Mouse (Mus musculus): Measurements from ENCODE around the gene Psmd11.

Gene Psmd11

DNA sequence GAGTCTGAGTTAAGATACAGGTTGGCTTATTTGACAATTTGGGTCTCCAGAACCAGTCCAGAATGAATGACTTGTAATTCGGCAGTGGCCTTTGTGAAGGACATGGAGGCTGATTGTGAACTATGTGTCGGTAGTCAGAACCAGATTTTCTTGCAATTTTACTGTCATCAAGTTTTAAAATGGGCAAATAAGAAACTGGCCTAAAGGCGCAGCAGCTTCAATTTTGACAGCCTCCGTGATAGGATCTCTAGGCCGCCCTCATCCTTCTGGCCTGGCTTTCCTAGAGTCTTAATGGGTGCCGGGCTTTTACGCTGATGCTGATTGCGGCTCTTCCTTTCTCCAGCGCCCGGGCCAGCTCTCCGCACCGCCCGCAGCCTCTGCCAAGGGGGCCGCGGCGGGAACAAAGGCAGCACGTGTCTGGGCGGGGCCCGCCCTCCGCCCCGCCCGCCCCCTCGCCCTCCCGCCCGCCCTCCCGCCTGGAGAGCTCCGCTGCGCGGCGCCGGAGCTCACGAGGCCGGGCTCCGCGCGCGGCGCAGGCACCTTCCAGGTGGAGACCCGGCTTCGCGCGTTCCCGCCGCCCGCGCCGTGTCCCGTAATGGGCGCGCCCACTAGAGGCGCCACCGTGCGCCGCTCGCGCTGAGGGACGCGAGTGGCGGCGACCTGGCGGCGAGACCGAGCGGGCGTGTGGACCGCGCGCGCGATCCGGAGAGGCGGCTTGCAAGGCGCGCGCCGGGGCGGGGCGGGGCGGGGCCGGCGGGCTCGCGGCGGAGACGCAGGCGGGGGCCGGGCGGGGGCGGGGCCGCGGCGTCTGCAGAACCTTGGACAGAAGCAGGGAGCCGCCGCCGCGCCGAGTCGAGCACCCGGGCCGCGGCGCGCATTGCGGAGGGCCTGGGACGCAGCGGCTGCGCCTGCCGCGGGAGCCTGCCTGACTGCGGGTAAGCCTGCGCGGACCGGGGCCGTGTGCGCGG, 48.1 kb downstream of the Psmd11 start, which contains the start of gene Cdk5r1:
Gene Cdk5r1, plus strand, starts transcription at position 802 of the 968 bp plus-strand sequence.
- TF ChIP-seq GATA4 (IDR thresholded peaks at IDR 0.05; ENCODE audit: insufficient replicate concordance, low read length): no peak; the same call in 1 of the 2 replicates

DNA sequence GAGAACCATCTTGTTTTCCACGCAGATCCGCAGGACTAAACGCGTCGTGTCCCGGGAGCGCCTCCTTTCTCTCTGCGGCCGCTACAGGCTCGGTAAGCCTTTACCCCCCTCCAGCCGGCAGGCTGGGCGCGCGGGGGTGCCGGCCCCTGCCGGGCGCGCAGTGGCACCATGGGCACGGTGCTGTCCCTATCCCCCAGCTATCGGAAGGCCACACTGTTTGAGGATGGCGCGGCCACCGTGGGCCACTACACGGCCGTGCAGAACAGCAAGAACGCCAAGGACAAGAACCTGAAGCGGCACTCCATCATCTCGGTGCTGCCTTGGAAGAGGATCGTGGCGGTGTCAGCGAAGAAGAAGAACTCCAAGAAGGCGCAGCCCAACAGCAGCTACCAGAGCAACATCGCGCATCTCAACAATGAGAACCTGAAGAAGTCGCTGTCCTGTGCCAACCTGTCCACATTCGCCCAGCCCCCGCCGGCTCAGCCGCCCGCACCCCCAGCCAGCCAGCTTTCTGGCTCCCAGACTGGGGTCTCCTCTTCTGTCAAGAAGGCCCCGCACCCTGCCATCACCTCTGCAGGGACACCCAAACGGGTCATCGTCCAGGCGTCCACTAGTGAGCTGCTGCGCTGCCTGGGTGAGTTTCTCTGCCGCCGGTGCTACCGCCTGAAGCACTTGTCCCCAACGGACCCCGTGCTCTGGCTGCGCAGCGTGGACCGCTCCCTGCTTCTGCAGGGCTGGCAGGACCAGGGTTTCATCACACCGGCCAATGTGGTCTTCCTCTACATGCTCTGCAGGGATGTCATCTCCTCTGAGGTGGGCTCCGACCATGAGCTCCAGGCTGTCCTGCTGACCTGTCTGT, 49.2 kb downstream of the Psmd11 start:
- TF ChIP-seq GATA4 (IDR thresholded peaks at IDR 0.05; ENCODE audit: insufficient replicate concordance, low read length): no peak

DNA sequence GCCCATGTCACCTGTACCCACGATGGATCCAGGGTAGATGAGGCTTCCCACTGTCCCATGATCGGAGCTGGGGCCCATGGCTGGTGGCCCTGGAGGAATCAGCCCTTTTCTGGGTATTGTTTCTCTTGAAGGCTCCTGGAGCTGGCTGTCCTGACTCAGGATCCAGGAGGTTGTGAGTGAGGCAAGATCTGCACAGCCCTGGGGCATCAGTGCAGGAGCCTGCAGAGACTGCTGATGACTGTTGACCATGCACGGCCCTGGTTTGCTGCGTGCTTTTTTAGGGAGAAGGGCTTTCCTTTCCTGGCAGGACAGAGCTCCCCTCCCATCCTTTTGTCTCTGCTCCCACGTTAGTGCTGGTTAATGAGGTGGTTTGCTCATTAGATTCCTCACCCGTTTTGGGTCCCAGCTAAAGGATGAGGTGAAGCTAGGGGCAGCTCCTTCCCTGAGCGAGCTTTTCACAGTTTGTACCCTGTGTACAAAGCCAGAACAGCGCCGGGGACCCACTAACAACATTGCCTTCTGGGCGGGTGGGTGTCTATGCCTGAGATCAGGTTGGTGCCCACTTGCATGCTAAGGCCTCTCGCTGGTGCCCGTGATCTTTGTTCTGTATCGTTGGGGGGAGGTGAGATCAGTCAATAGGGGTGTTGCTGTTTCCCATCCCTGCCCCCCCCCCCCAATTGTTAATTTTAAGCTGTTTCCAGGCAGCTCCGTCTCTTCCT, 50.4 kb downstream of the Psmd11 start:
- no peak for TF ChIP-seq GATA4 (IDR thresholded peaks at IDR 0.05; ENCODE audit: insufficient replicate concordance, low read length)

DNA sequence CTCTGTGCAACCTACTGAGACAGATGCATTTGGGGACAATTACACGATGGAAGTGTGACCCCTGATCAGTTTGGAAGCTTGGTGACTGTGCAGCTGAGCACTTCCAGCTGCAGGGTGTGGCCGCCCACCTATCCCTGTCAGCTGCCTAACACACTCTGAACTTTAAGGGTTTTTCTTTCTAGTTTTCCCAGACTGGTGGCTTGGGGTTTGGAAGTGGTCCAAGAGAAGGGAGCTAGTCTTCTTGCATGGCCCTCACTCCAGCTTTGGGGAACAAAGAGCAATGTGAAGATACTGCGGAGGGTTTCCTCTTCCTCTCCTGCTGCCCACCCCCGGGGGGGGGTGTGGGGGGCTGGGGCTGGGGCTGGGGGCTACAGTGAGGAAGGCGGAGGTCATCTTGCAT, 51.0 kb downstream of the Psmd11 start:
- no peak for TF ChIP-seq GATA4 (IDR thresholded peaks at IDR 0.05; ENCODE audit: insufficient replicate concordance, low read length)

DNA sequence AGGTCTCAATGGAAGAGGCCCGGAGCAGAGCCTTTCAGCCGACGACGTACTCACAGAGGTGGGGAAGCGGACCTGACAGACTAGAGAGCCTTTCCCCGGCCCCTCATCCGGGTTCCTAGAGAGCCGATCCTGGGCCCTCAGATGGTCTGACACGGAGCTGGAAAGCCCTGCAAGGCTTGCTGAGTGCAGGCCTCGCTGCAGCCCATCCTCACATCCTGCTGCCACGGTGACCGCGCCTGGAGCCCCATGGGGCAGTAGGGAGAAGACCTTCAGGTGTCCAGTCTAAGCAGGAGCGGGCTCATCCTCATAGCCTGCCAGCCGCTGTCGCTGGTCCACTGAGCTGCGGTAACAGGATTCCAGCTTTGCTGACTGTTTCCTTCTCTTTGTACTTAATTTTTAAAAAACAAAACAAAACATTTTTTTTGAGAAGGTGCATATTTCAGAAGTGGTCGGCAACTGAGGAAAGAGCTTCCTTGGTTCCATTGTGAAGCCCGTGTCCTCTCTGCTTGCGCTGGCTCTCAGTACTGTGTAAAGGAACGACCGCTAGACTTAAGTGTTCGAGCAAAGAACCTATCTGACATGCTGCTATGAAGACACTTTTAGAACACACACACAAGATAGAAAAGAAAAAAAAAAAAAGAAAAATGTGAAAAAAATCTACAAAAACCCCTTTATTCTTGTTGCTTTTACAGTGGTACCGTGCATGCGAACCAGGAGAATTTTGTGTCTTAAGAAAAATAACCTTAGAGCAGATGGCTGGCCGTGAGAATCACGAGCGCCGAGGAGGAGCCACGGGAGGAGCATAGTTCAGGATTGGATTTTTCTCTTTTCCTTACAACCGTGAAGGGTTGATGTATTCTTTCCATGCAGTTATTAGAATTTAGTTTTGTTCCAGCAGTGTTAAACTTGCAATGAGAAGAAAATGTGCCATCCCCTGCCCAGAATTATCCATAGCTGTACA, 51.8 kb downstream of the Psmd11 start:
- TF ChIP-seq GATA4 (IDR thresholded peaks at IDR 0.05; ENCODE audit: insufficient replicate concordance, low read length): no peak

DNA sequence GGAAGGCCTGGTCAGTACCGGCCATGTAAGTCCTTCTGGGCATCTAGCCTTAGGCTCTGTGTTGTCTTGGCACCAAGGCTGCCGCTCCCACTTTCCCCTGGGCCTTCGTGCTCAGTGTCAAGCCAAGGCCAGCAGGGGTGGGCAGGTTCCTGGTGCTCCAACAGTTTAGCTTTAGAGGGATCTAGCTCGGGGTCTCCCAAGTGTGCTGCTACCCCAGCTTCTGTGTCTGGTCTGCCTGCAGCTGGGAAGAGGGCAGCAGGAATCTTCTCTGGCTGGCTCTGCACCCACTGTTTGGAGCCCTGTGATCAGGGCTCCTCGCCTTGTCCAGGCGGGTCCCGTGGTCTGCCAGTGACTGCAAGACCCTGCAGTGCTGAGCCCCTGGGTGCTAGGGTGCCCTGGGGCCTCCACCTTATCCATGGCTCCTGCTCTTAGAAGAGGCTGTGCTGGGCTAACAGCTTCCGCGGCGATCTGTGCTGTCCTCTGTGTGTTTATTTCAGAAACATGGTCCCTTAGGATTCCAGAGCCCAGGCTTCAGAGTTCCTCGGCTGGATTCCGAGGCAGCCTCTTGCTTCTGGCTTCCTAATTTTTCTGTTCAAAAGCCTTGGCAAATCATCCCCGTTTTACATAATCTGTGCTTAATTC, 53.1 kb downstream of the Psmd11 start:
- no peak for TF ChIP-seq GATA4 (IDR thresholded peaks at IDR 0.05; ENCODE audit: insufficient replicate concordance, low read length)

DNA sequence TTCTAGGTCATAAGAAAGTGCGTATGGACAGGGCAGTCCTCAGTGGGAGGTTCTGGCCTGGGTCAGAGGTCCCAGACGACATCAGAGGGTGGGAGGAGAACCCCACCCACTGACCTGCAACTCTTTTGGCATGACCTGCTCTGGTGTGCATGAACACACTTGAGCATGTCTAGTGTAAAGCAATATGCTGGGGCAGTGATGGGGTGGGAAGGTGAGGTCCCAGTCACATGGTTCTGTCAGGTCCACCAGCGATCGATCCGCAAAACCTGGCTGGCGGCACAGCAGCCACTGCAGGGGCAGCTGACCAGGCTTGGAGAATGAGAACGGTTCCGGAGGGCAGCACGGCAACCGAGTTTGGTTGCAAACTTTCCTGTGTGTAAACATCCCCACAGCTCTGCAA, 53.9 kb downstream of the Psmd11 start:
- TF ChIP-seq GATA4 (IDR thresholded peaks at IDR 0.05; ENCODE audit: insufficient replicate concordance, low read length): no peak

DNA sequence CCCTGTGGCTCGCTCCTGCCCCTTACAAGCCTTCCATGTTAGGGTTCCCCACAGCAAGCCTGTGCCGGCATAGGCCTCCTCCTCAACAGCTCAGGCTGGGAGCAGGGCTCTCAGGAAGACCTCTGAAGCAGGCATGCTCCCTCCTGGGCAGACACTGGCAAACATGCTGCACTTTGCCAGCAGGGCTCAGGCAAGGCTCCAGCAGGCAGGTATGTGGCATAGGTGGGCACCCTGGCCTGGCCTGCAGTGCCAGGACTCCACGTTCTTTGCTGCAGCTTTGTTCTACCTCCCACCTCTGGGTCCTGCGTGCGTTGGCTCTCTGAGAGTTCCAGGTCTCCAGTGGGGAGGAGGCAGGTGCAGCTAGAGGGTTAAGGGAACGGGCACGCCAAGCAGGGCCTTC, 54.5 kb downstream of the Psmd11 start:
- no peak for TF ChIP-seq GATA4 (IDR thresholded peaks at IDR 0.05; ENCODE audit: insufficient replicate concordance, low read length)

DNA sequence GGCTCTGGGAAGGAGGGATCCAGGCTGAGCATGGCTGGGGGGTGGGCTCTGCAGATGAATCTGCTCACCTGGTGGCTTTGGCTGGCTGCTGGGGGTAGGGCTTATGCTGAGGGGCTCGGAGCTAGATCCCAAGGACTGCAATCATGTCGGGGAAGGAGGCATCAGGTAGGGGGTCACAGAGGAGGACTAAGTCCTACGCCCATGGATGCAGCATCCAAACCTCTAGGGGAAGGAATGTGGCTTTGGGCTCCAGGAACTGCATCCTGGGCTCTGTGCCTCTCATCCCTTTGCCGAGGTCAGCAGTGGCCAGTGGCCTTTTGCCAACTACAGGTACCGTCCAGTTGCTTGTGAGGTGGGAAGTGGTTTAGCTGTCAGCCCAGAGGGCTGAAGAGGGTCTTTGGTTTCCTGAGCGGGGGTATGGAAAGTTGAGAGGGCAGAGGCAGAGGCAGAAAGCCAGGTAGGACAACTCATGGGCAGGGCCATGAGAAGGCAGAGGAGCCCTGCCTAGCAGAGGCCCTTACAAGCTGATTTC, 55.2 kb downstream of the Psmd11 start:
- TF ChIP-seq GATA4 (IDR thresholded peaks at IDR 0.05; ENCODE audit: insufficient replicate concordance, low read length): no peak

DNA sequence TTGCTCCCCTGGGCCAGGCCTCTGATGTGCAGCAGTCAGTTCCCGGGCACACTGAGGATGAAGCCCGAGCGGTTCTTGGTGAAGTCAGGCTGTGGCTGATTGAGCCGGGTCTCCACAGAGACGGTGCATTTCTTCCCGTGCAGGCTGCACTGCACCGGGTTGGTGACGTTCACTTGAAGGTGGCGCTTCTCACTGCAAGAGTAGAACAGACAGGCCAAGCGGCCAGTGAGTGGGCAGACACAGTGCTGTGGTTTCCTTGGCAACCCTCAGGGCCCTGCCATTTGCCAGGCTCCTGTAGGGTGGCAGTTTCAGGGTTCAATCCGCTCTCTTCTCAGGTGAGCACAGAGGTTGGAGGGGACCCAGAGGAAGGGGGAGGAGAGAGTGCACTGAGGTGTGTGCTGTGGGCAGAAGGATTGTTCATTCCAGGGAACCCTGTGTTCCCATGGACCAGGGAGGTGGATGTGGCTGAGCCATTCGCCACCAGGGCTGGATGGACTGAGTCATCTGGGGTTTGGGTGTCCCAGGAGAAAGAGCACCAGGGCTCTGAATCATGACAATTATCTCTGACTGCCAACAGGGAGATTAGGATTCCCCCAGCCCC, 55.9 kb downstream of the Psmd11 start:
- TF ChIP-seq GATA4 (IDR thresholded peaks at IDR 0.05; ENCODE audit: insufficient replicate concordance, low read length): no peak

DNA sequence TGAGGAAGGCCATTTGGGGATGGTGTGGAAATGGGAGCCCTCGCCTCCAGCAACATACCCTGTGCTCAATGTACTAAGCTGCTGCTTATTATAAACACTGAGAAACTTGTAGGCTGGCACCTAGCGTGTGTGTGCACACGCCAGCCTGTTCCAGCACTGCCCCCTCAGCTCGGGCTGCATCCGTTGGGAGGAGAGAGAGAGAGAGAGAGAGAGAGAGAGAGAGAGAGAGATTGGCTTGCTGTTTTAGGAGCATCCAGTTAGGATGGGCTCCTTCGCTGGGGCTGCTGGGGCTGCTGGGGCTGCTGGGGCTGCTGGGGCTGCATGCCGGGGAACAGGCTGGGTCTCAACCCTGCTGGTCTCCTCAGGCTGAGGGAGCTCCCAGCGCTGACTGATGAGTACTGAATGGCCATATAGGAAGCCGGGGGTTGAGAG, 56.7 kb downstream of the Psmd11 start:
- no peak for TF ChIP-seq GATA4 (IDR thresholded peaks at IDR 0.05; ENCODE audit: insufficient replicate concordance, low read length)

DNA sequence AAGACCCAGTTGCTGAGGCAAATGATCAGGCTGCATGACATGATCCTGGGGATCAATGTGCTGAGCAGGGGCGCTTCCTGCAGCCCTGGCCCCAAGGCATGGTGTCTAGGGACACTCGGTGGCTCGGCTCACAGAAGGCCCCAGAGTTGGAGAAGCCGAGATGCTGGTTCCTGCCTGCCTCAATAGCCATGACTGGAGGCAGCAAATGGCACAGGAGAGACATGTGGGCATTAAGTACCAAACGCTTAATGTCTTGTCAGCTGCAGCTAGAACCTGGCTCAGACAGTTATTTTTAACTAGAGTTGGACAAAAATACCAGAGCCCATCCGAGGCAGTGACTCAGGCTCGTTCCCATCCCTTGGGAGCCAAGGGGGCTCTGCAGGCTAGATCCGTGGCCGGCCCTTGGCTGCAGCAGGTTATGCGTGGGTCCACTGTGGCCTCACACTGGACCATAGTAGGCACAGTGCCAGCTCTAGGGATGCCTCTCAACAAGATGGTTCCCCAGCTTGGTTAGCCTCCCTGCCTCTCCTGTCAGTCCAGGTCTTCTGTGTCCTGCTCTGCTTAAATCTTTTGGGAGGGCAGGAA, 57.3 kb downstream of the Psmd11 start:
- TF ChIP-seq GATA4 (IDR thresholded peaks at IDR 0.05; ENCODE audit: insufficient replicate concordance, low read length): no peak
